Mouse (Mus musculus): ENCODE measurements around the gene Olfr1000.
"Not testable (repeated sequence)": the region's sequence is repeated elsewhere in the genome, so short reads cannot be mapped to it uniquely, and the experiment has no call there.

Olfr1000 gene

DNA sequence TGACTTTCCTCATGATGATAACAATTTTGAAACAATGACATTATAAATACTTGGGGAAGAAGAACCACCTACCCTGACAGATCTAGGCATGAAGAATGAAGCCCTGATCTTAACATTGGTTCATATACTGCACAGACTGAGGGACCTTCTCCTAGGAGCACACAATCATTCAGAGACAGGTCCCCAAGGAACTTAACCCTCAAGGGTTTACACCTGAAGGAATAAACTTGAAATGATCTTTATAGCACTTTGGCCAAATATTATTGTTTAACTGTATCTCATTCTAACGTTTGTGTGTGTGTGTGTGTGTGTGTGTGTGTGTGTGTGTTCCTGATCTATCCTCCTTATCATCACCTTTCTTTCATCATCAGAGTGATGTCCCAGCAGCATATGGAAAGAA lies at the start of gene Olfr1000:
TSS of gene Olfr1000 (minus strand) at position 101 of the 400 bp plus-strand sequence.
- DNase-seq (ENCODE audit: inconsistent ontology term) = no peak

DNA sequence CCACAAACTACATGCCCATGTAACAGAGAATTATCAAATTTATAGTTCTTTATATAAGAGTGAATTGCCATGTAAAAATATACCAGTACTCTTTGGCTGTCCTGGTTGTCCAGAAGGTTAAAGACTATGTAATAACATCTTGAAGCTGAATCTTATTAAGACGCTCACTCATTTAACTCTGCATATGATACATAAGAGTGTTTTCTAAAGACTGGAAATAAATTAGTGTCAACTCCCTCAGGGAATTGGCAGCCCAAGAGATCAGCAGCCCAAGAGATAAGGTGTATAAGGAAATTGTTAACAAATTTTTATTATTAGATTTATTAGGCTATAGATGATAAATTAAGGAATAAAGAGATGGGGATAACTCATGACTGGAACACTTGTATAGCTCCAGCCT lies 38.9 kb upstream of the Olfr1000 start, which contains the start of gene Olfr1002:
TSS of gene Olfr1002 (minus strand) at position 101 of the 400 bp plus-strand sequence.
- no peak for DNase-seq (ENCODE audit: inconsistent ontology term)

DNA sequence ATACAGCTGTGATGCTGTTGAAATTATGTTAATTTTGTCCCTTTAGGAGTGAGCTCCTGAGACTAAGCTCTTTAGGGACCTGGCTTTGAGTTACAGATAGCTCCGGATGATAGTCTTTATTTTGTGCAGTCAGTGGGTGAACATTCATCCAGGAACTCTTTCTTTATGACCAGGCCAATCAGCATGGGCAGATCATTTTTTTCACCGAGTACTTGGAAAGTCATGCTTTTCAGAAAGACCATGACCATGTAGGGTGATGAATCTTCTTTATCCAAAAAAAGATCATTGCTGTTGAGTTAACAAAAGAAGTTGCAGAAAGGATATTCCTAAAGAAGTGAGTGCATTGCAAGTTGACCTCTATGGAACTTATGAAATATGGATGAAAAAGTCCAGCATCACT lies 23.1 kb downstream of the Olfr1000 start, which contains the start of gene Olfr998:
TSS of gene Olfr998 (plus strand) at position 301 of the 400 bp plus-strand sequence.
- not testable (repeated sequence) for DNase-seq (ENCODE audit: inconsistent ontology term)

DNA sequence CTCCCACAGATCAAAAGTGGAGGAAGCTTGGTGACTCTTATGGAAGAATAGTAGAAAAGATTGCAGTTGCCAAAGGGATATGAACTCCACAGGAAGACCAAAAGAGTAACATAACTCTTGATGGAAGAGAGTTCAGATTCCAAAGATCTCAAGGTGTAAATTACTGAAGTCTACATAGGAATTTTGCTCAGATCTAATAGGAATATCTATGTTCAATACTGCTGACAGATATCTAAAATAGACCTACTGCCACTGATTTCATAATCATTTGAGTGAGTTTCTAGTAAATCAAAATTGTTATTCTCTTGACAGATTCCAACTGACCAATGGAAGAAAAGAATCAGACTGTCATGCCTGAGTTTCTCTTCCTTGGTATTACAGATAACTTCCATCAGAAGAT lies 32.8 kb downstream of the Olfr1000 start, which contains the start of gene Olfr996:
TSS of gene Olfr996 (plus strand) at position 301 of the 400 bp plus-strand sequence.
- no peak for DNase-seq (ENCODE audit: inconsistent ontology term)

DNA sequence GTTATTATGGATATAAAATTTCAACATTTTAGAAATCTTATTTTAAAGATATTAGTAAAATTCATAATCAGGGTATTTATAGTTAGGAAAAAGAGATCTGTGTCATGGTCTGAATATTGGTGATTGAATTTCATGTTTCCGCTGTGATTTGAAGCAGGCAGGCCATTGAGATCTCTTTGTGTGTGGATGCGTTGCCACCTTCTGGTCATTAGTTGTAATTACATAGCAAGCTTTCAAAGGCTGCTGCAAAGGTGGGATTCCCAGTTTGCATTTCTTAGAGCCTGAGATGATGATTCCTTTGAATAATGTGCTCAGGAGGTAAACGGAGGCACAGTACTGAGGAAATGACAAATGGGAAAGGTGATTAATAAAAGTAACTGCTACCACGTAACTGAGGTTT lies 50.5 kb downstream of the Olfr1000 start:
- peak; percentile 45 for DNase-seq (ENCODE audit: inconsistent ontology term)

DNA sequence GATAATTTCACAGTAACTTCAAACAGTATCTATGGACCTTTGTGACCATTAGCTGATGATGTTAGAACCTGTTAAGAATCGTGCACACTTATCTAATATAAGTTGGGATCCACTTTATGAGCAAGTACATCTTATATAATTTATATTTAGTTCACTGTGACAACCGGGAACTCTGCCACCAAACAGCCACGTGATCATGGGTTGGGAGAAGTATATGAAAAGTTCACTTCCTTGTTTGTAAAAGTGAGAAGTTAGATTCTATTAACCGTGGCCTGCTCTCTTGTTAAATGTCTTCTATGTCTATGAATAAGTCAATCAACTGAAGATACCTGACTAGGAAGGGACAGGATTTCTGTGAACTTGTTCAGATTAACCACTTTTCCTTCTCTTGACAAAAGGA lies 51.5 kb downstream of the Olfr1000 start:
- no peak for DNase-seq (ENCODE audit: inconsistent ontology term)
